Comparison of ENCODE assay signal across 22 mouse cellular contexts in genomic region chr4:34529941-34530340, GRCm38 (mm10). TPM values are rescaled to one million over a fixed set of nuclear protein-coding genes. Genes with fewer than 3 reads are reported as not detected.
A peak's percentile ranks its signal among the peaks of the same experiment; 100 is the strongest.
DNase-seq lines count a peak whose midpoint lies in the region; ATAC-seq lines count a peak whose summit lies in the region.
"Had no signal": no experiment of that assay in that cellular context is flagged by ENCODE, and none has a peak within 500 bp of the region (broad histone marks: within the 10 kb centered on the region; RNA-seq: fewer than 3 reads in every experiment).

No protein-coding gene starts in this region.

- peak; percentile 30 for DNase-seq in retina, postnatal 1 day
- DNase-seq in retina, embryonic 14.5 days (ENCODE audit: low spot score), result no peak
- peak; percentile 82 to 85 for DNase-seq in cerebellum, adult 18-20 months
- DNase-seq in cerebellum, postnatal 10 days, result peak; percentile 87 to 89
- no peak for DNase-seq in thymus, postnatal 0 days (ENCODE audit: low spot score)
- DNase-seq: adrenal gland, postnatal 36 days; B cell, adult 2 months; gastrocnemius, postnatal 14 days; heart, adult 18-20 months; heart, postnatal 4 days; kidney, adult 8-10 months; kidney, postnatal 10 days; layer of hippocampus, postnatal 36 days; liver; lung, adult 2 months; lung, postnatal 10 days; right cerebral cortex, postnatal 25 days; thymus, postnatal 25 days had no signal

- ATAC-seq in megakaryocyte-erythroid progenitor cell, adult 5-6 weeks (replicated peaks; ENCODE audit: low FRiP score, low TSS enrichment, poor library complexity, severe bottlenecking), result no peak
- ATAC-seq in megakaryocyte progenitor cell, adult 5-6 weeks (replicated peaks; ENCODE audit: poor library complexity), result no peak
- ATAC-seq: forebrain, embryonic 13.5 days; inflammation-experienced regulatory T-cells, adult 6 months had no signal

RNA-seq across cellular contexts. Expression of gene Akirin2, which starts 20.8 kb away (rescaled TPM):
- total RNA-seq in megakaryocyte-erythroid progenitor cell, adult 5-6 weeks (2014; fragmentation: Nextera tagmentation), result 37.6 and 38.2 TPM in 2 replicates
- total RNA-seq in megakaryocyte-erythroid progenitor cell, adult 5-6 weeks (2017), result 34.5 and 48.6 TPM in 2 replicates
- total RNA-seq in megakaryocyte progenitor cell, adult 5-6 weeks (2015), result 48.9 and 56.4 TPM in 2 replicates
- 43.6 and 45.2 TPM in 2 replicates for total RNA-seq in megakaryocyte progenitor cell, adult 5-6 weeks (2017)
- polyA plus RNA-seq in thymus, postnatal 0 days (2015; fragmentation: Nextera tagmentation; extraction: Ambion mirVana), result 53.5 and 67.2 TPM in 2 replicates

Comparison
In these comparisons a context has a peak if more than half of its experiments do, and no peak if none do; other contexts are left out.
1. DNase-seq: peak in retina, postnatal 1 day (single experiment), cerebellum, adult 18-20 months (2 of 2) and cerebellum, postnatal 10 days (2 of 2); none in retina, embryonic 14.5 days (single experiment) and thymus, postnatal 0 days (single experiment).